Comparison of ENCODE assay signal across 14 mouse cellular contexts in the genomic region with DNA sequence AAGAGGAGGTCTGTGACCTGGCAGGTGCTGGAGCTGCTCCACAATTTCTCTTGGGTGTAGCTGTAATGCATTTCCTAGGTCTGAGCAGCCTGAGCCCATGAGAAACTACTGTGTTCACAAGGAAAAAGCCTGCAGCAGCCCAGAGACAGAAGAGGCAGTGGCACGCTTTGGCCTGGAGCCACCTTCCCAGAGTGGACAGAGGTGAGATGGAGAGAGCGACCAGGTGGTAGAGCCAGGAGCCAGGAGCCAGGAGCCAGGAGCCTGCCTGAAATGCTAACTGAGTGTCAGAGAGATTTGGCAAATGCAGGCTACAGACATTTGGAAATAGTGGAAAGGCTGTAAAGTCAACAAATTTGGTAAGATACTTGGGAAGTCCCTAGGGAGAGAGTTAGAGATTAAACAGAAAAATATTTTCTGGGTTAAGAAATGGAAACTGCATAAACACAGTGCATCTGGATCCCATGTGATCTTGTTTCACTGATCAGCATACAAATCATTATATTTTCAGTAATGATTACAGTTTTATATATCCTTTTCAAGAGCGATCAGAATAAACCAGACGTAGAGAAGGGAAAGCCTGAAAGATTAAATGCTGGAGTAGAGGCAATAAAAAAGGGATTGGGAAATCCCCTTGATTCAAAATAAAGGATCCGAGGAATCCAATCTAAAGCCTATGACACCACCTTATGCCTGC.
DNase-seq lines count a peak whose midpoint lies in the region; ATAC-seq and TF ChIP-seq lines count a peak whose summit lies in the region.
"Had no signal": no experiment of that assay in that cellular context is flagged by ENCODE, and none has a peak within 500 bp of the region (broad histone marks: within the 10 kb centered on the region; RNA-seq: fewer than 3 reads in every experiment).

No protein-coding gene starts in this region.

- H3K4me2 ChIP-seq in kidney, postnatal 0 days (ENCODE audit: low read length), result no peak overlapping the region
- H3K4me2 ChIP-seq: liver, embryonic 13.5 days; midbrain, embryonic 13.5 days; neural tube, embryonic 12.5 days had no signal

- TF ChIP-seq CTCF in kidney, postnatal 0 days (IDR thresholded peaks at IDR 0.05; ENCODE audit: low read depth), result no peak
- no peak for TF ChIP-seq CTCF in cerebellum, adult 2 months (IDR thresholded peaks at IDR 0.05; ENCODE audit: borderline replicate concordance, insufficient read depth, low read depth, low read length)
- TF ChIP-seq CTCF in lung, adult 2 months (IDR thresholded peaks at IDR 0.05; ENCODE audit: insufficient read depth, low read length), result no peak

- 70% methylated on average over 5 of the region's 5 CpGs for WGBS in kidney, postnatal 0 days
- 53% methylated on average over 5 of the region's 5 CpGs for WGBS in cerebellum, adult 2 months
- 73% methylated on average over 5 of the region's 5 CpGs for WGBS in lung, adult 2 months

- H3K4me3 ChIP-seq in kidney, postnatal 0 days (replicated peaks; ENCODE audit: low read depth, low read length), result no peak overlapping the region
- no peak overlapping the region for H3K4me3 ChIP-seq in cerebellum, adult 2 months (replicated peaks; ENCODE audit: insufficient read depth, low read depth, low read length)
- H3K4me3 ChIP-seq in lung, adult 2 months (replicated peaks; ENCODE audit: extremely low read depth, low read depth, low read length), result no peak overlapping the region
- H3K4me3 ChIP-seq: hindbrain, embryonic 10.5 days; liver, embryonic 13.5 days; midbrain, embryonic 13.5 days; neural tube, embryonic 12.5 days had no signal

- intact Hi-C loops in heart, postnatal 14 days (cut with DNase I), result no loop called here

- TF ChIP-seq POLR2A in cerebellum, adult 2 months (IDR thresholded peaks at IDR 0.05; ENCODE audit: borderline replicate concordance, insufficient read depth, low read length), result no peak
- no peak for TF ChIP-seq POLR2A in lung, adult 2 months (IDR thresholded peaks at IDR 0.05; ENCODE audit: borderline replicate concordance, extremely low read depth, low read depth, low read length)

- no peaks in the 10 kb centered on the region for H3K4me1 ChIP-seq in kidney, postnatal 0 days (replicated peaks; ENCODE audit: insufficient read depth, low read length)
- H3K4me1 ChIP-seq in cerebellum, adult 2 months (ENCODE audit: control insufficient read depth, insufficient read depth, low read length), result 0 out of 2 replicates have a peak, but pooled peaks cover 3% of the 10 kb centered on the region
- H3K4me1 ChIP-seq in lung, adult 2 months (ENCODE audit: control insufficient read depth, insufficient read depth, low read length), result no peaks in the 10 kb centered on the region
- H3K4me1 ChIP-seq: hindbrain, embryonic 10.5 days; liver, embryonic 13.5 days; midbrain, embryonic 13.5 days; neural tube, embryonic 12.5 days had no signal

- H3K9ac ChIP-seq in kidney, postnatal 0 days (ENCODE audit: low read depth, low read length), result no peak overlapping the region
- H3K9ac ChIP-seq: liver, embryonic 13.5 days; midbrain, embryonic 13.5 days; neural tube, embryonic 12.5 days had no signal

- DNase-seq in cerebellum, postnatal 4 days (ENCODE audit: low spot score in 2 of 2), result no peak
- DNase-seq in kidney, postnatal 0 days (ENCODE audit: low spot score), result peak; percentile 6
- DNase-seq in kidney, adult 18-20 months, result no peak
- DNase-seq in cerebellum, adult 2 months, result peak; percentile 61 to 73
- peak; percentile 2 to 3 for DNase-seq in heart, postnatal 14 days
- no peak for DNase-seq in embryo, embryonic 9.5 days (ENCODE audit: extremely low spot score)
- no peak for DNase-seq in lung, adult 2 months
- DNase-seq: liver, embryonic 13.5 days; lung, postnatal 36 days had no signal

- H3K27me3 ChIP-seq in kidney, postnatal 0 days (ENCODE audit: insufficient read depth, low read length), result no peaks in the 10 kb centered on the region
- no peaks in the 10 kb centered on the region for H3K27me3 ChIP-seq in cerebellum, adult 2 months (ENCODE audit: control insufficient read depth, insufficient read depth, low read length)
- H3K27me3 ChIP-seq: liver, embryonic 13.5 days; midbrain, embryonic 13.5 days; neural tube, embryonic 12.5 days had no signal

- no peak overlapping the region for H3K27ac ChIP-seq in kidney, postnatal 0 days
- no peak overlapping the region for H3K27ac ChIP-seq in cerebellum, adult 2 months (ENCODE audit: insufficient read depth, low read length)
- H3K27ac ChIP-seq: hindbrain, embryonic 10.5 days; liver, embryonic 13.5 days; midbrain, embryonic 13.5 days; neural tube, embryonic 12.5 days had no signal

- H3K9me3 ChIP-seq in kidney, postnatal 0 days (replicated peaks; ENCODE audit: low read length), result no peaks in the 10 kb centered on the region
- H3K9me3 ChIP-seq: hindbrain, embryonic 10.5 days; liver, embryonic 13.5 days; midbrain, embryonic 13.5 days; neural tube, embryonic 12.5 days had no signal

- H3K36me3 ChIP-seq in kidney, postnatal 0 days (ENCODE audit: insufficient read depth, low read length), result no peaks in the 10 kb centered on the region
- H3K36me3 ChIP-seq: hindbrain, embryonic 10.5 days; liver, embryonic 13.5 days; midbrain, embryonic 13.5 days; neural tube, embryonic 12.5 days had no signal

- peak; percentile 99 for ATAC-seq in cerebellum, adult (ENCODE audit: insufficient number of reproducible peaks, low FRiP score, low TSS enrichment)
- ATAC-seq in kidney, postnatal 0 days (replicated peaks; ENCODE audit: low FRiP score, low read depth), result no peak
- ATAC-seq: intestine, embryonic 16.5 days; midbrain, embryonic 13.5 days had no signal

Comparison
In these comparisons a context has a peak if more than half of its experiments do, and no peak if none do; other contexts are left out.
1. DNase-seq: peak in kidney, postnatal 0 days (single experiment), cerebellum, adult 2 months (2 of 2) and heart, postnatal 14 days (2 of 2); none in cerebellum, postnatal 4 days (0 of 2), kidney, adult 18-20 months (single experiment), embryo, embryonic 9.5 days (single experiment) and lung, adult 2 months (single experiment).